Mouse (Mus musculus): Measurements from ENCODE around the gene Ttc30a1.

Ttc30a1 gene

GRCm38 (mm10) chr2:75981440-75982081, at the start of gene Ttc30a1:
Ttc30a1 (minus strand) TSS chr2:75981967.
- peak; percentile 96 for DNase-seq (ENCODE audit: extremely low spot score, low read depth, low spot score)

GRCm38 (mm10) chr2:76030080-76030479, 48.3 kb upstream of the Ttc30a1 start:
- DNase-seq (ENCODE audit: extremely low spot score, low read depth, low spot score): no peak

- peak; percentile 31 for DNase-seq (ENCODE audit: extremely low spot score, low read depth, low spot score)
These were observed 47.5 kb upstream of the Ttc30a1 start for GRCm38 (mm10) chr2:76029081-76029901.

GRCm38 (mm10) chr2:76016890-76017289, 35.1 kb upstream of the Ttc30a1 start:
- DNase-seq (ENCODE audit: extremely low spot score, low read depth, low spot score): no peak

GRCm38 (mm10) chr2:76016136-76016535, 34.4 kb upstream of the Ttc30a1 start:
- no peak for DNase-seq (ENCODE audit: extremely low spot score, low read depth, low spot score)

GRCm38 (mm10) chr2:76015460-76015859, 33.7 kb upstream of the Ttc30a1 start:
- DNase-seq (ENCODE audit: extremely low spot score, low read depth, low spot score): no peak

- no peak for DNase-seq (ENCODE audit: extremely low spot score, low read depth, low spot score)
These were observed 32.9 kb upstream of the Ttc30a1 start for GRCm38 (mm10) chr2:76014659-76015058.

GRCm38 (mm10) chr2:76006194-76006593, 24.4 kb upstream of the Ttc30a1 start:
- no peak for DNase-seq (ENCODE audit: extremely low spot score, low read depth, low spot score)

- DNase-seq (ENCODE audit: extremely low spot score, low read depth, low spot score): no peak
These were observed 21.1 kb upstream of the Ttc30a1 start for GRCm38 (mm10) chr2:76002899-76003298.

GRCm38 (mm10) chr2:76001392-76001791, 19.6 kb upstream of the Ttc30a1 start:
- no peak for DNase-seq (ENCODE audit: extremely low spot score, low read depth, low spot score)

- no peak for DNase-seq (ENCODE audit: extremely low spot score, low read depth, low spot score)
These were observed 17.9 kb upstream of the Ttc30a1 start for GRCm38 (mm10) chr2:75999636-76000035.

- DNase-seq (ENCODE audit: extremely low spot score, low read depth, low spot score): no peak
These were observed 16.9 kb upstream of the Ttc30a1 start for GRCm38 (mm10) chr2:75998692-75999091.

GRCm38 (mm10) chr2:75997726-75998125, 16.0 kb upstream of the Ttc30a1 start:
- no peak for DNase-seq (ENCODE audit: extremely low spot score, low read depth, low spot score)

- DNase-seq (ENCODE audit: extremely low spot score, low read depth, low spot score): no peak
These were observed 13.1 kb upstream of the Ttc30a1 start for GRCm38 (mm10) chr2:75994841-75995240.

- DNase-seq (ENCODE audit: extremely low spot score, low read depth, low spot score): no peak
These were observed 9.9 kb upstream of the Ttc30a1 start for GRCm38 (mm10) chr2:75991581-75992205.

- DNase-seq (ENCODE audit: extremely low spot score, low read depth, low spot score): no peak
These were observed 9.2 kb upstream of the Ttc30a1 start for GRCm38 (mm10) chr2:75990885-75991539.

GRCm38 (mm10) chr2:75989694-75990093, 7.9 kb upstream of the Ttc30a1 start:
- no peak for DNase-seq (ENCODE audit: extremely low spot score, low read depth, low spot score)

- DNase-seq (ENCODE audit: extremely low spot score, low read depth, low spot score): no peak
These were observed 7.1 kb upstream of the Ttc30a1 start for GRCm38 (mm10) chr2:75988779-75989363.

- DNase-seq (ENCODE audit: extremely low spot score, low read depth, low spot score): no peak
These were observed 6.6 kb upstream of the Ttc30a1 start for GRCm38 (mm10) chr2:75988378-75988777.

GRCm38 (mm10) chr2:75987739-75988138, 6.0 kb upstream of the Ttc30a1 start:
- DNase-seq (ENCODE audit: extremely low spot score, low read depth, low spot score): no peak

- no peak for DNase-seq (ENCODE audit: extremely low spot score, low read depth, low spot score)
These were observed 3.4 kb upstream of the Ttc30a1 start for GRCm38 (mm10) chr2:75985124-75985523.

Data from hindlimb bud, embryonic 11.5 days (tissue).